Mouse (Mus musculus) kidney, adult 2 months (tissue): ENCODE measurements at regions not wholly inside any gene's neighbourhood (a gene's known extent, or its start where the extent isn't known, plus 50 kb on each side); places are given as distances from the start of the nearest gene placed in this dataset.

Experiments used
- CTCF ChIP-seq: fragments of 200-500 bp; conservative IDR thresholded peaks from 2 replicates; pipeline ENCODE4 v1.5.1; 2011; ENCODE audit warnings: low read depth, mild to moderate bottlenecking, control low read depth, low read length, moderate library complexity, mixed read lengths; ENCODE audit not compliant: insufficient read depth, insufficient read length
- POLR2A ChIP-seq: fragments of 200-500 bp; IDR thresholded peaks from one replicate; pipeline ENCODE4 v1.6.1; 2011; ENCODE audit warnings: low read depth, low read length, control low read depth

- TF ChIP-seq CTCF (no peak), POLR2A (no peak)
These were observed 156.9 kb upstream of the Sfrp2 start for GRCm38 (mm10) chr3:83609095-83609770.
